Mouse (Mus musculus): ENCODE results near the gene Nt5dc3. TPM values are rescaled to one million over a fixed set of nuclear protein-coding genes. Genes with fewer than 3 reads are reported as not detected.

Gene Nt5dc3
- polyA plus RNA-seq, 1 experiment from 2014 or later, result 8.6 TPM

GRCm38 (mm10) chr10:86763672-86764071 lies 15.1 kb upstream of the Nt5dc3 start, which contains the start of gene Gm49358:
TSS of gene Gm49358 (plus strand) at chr10:86763972.
- 96% methylated on average over 5 of the region's 5 CpGs for WGBS
- Histone ChIP-seq H3K27ac (no peak within 1 kb of the TSS), H3K36me3 (no peaks in the 10 kb centered on the region), H3K9me3 (no peaks in the 10 kb centered on the region), H3K27me3 (no peaks in the 10 kb centered on the region), H3K4me1 (replicated peaks) (no peaks in the 10 kb centered on the region), H3K4me2 (no peak within 1 kb of the TSS), H3K9ac (no peak within 1 kb of the TSS), H3K4me3 (no peak within 1 kb of the TSS)
- ATAC-seq (ENCODE audit: low FRiP score), result no peak

- Histone ChIP-seq H3K4me3 (no peak overlapping the region), H3K9me3 (no peaks in the 10 kb centered on the region), H3K4me1 (replicated peaks) (peaks cover 15% of the 10 kb centered on the region), H3K27ac (no peak overlapping the region), H3K36me3 (no peaks in the 10 kb centered on the region), H3K4me2 (no peak overlapping the region), H3K27me3 (no peaks in the 10 kb centered on the region), H3K9ac (no peak overlapping the region)
- no peak for ATAC-seq (ENCODE audit: low FRiP score)
- 84% methylated on average over 4 of the region's 4 CpGs for WGBS
Measured at GRCm38 (mm10) chr10:86765344-86765966, 13.3 kb upstream of the Nt5dc3 start.

- Histone ChIP-seq H3K4me3 (no peak overlapping the region), H3K36me3 (no peaks in the 10 kb centered on the region), H3K4me2 (no peak overlapping the region), H3K9ac (no peak overlapping the region), H3K4me1 (replicated peaks) (peaks cover 21% of the 10 kb centered on the region), H3K27me3 (no peaks in the 10 kb centered on the region), H3K9me3 (no peaks in the 10 kb centered on the region), H3K27ac (peak overlapping the region; percentile 9)
- ATAC-seq (ENCODE audit: low FRiP score), result no peak
- WGBS, result 50% methylated on average over 5 of the region's 5 CpGs
Measured at GRCm38 (mm10) chr10:86769216-86769615, 9.6 kb upstream of the Nt5dc3 start.

GRCm38 (mm10) chr10:86769797-86770196 lies 9.0 kb upstream of the Nt5dc3 start:
- WGBS, result 22% methylated on average over 4 of the region's 4 CpGs
- Histone ChIP-seq H3K4me1 (replicated peaks) (peaks cover 21% of the 10 kb centered on the region), H3K9ac (no peak overlapping the region), H3K9me3 (no peaks in the 10 kb centered on the region), H3K4me3 (no peak overlapping the region), H3K27ac (peak overlapping the region; percentile 9; the same call in 1 of the 2 replicates), H3K4me2 (no peak overlapping the region), H3K36me3 (no peaks in the 10 kb centered on the region), H3K27me3 (no peaks in the 10 kb centered on the region)
- ATAC-seq (ENCODE audit: low FRiP score), result peak; percentile 49; the same call in 1 of the 2 replicates

- peaks cover 21% of the 10 kb centered on the region for H3K4me1 ChIP-seq (replicated peaks)
- WGBS, result 88% methylated on average over 5 of the region's 5 CpGs
- H3K9me3 ChIP-seq, result no peaks in the 10 kb centered on the region
- no peaks in the 10 kb centered on the region for H3K27me3 ChIP-seq
- H3K36me3 ChIP-seq, result no peaks in the 10 kb centered on the region
- H3K27ac ChIP-seq, result no peak overlapping the region
- no peak overlapping the region for H3K9ac ChIP-seq
- ATAC-seq (ENCODE audit: low FRiP score), result no peak
- no peak overlapping the region for H3K4me2 ChIP-seq
- H3K4me3 ChIP-seq, result no peak overlapping the region
Measured at GRCm38 (mm10) chr10:86771701-86772100, 7.1 kb upstream of the Nt5dc3 start.

- ATAC-seq (ENCODE audit: low FRiP score), result no peak
- Histone ChIP-seq H3K4me3 (no peak overlapping the region), H3K9ac (no peak overlapping the region), H3K9me3 (no peaks in the 10 kb centered on the region), H3K36me3 (no peaks in the 10 kb centered on the region), H3K4me2 (no peak overlapping the region), H3K4me1 (replicated peaks) (peaks cover 21% of the 10 kb centered on the region), H3K27ac (no peak overlapping the region), H3K27me3 (no peaks in the 10 kb centered on the region)
- WGBS, result 71% methylated on average over 6 of the region's 6 CpGs
Measured at GRCm38 (mm10) chr10:86772231-86772631, 6.6 kb upstream of the Nt5dc3 start.

GRCm38 (mm10) chr10:86773360-86773759 lies 5.4 kb upstream of the Nt5dc3 start:
- Histone ChIP-seq H3K27me3 (no peaks in the 10 kb centered on the region), H3K9ac (no peak overlapping the region), H3K4me3 (no peak overlapping the region), H3K4me1 (replicated peaks) (peaks cover 27% of the 10 kb centered on the region), H3K36me3 (no peaks in the 10 kb centered on the region), H3K27ac (no peak overlapping the region), H3K9me3 (no peaks in the 10 kb centered on the region), H3K4me2 (no peak overlapping the region)
- 75% methylated on average over 4 of the region's 4 CpGs for WGBS
- no peak for ATAC-seq (ENCODE audit: low FRiP score)

- Histone ChIP-seq H3K9me3 (no peaks in the 10 kb centered on the region), H3K27ac (no peak overlapping the region), H3K4me1 (replicated peaks) (peaks cover 30% of the 10 kb centered on the region), H3K4me2 (no peak overlapping the region), H3K27me3 (peaks cover 7% of the 10 kb centered on the region), H3K4me3 (no peak overlapping the region), H3K9ac (no peak overlapping the region), H3K36me3 (no peaks in the 10 kb centered on the region)
- 81% methylated on average over 9 of the region's 9 CpGs for WGBS
- no peak for ATAC-seq (ENCODE audit: low FRiP score)
Measured at GRCm38 (mm10) chr10:86776281-86776680, 2.5 kb upstream of the Nt5dc3 start.

GRCm38 (mm10) chr10:86777614-86778319 lies 1.0 kb upstream of the Nt5dc3 start:
- peaks cover 33% of the 10 kb centered on the region for H3K4me1 ChIP-seq (replicated peaks)
- no peaks in the 10 kb centered on the region for H3K9me3 ChIP-seq
- H3K9ac ChIP-seq, result peak overlapping the region; percentile 82
- H3K4me2 ChIP-seq, result peak overlapping the region; percentile 92
- peak overlapping the region; percentile 71 for H3K4me3 ChIP-seq
- H3K27me3 ChIP-seq, result peaks cover 7% of the 10 kb centered on the region
- peak overlapping the region; percentile 73; the same call in 1 of the 2 replicates for H3K27ac ChIP-seq
- 41% methylated on average over 19 of the region's 19 CpGs for WGBS
- H3K36me3 ChIP-seq, result no peaks in the 10 kb centered on the region
- no peak for ATAC-seq (ENCODE audit: low FRiP score)

GRCm38 (mm10) chr10:86779117-86779755 lies 431 bp downstream of the Nt5dc3 start:
- WGBS, result under 1% methylated on average over 49 of the region's 58 CpGs
- Histone ChIP-seq H3K9me3 (no peaks in the 10 kb centered on the region), H3K27me3 (peaks cover 7% of the 10 kb centered on the region), H3K4me3 (peak overlapping the region; percentile 71), H3K27ac (peak overlapping the region; percentile 73), H3K4me1 (replicated peaks) (peaks cover 36% of the 10 kb centered on the region), H3K4me2 (peak overlapping the region; percentile 92), H3K36me3 (no peaks in the 10 kb centered on the region), H3K9ac (peak overlapping the region; percentile 82)
- ATAC-seq (ENCODE audit: low FRiP score), result peak; percentile 65

- no peak for ATAC-seq (ENCODE audit: low FRiP score)
- Histone ChIP-seq H3K36me3 (no peaks in the 10 kb centered on the region), H3K9ac (peak overlapping the region; percentile 82), H3K4me2 (peak overlapping the region; percentile 92), H3K9me3 (no peaks in the 10 kb centered on the region), H3K4me1 (replicated peaks) (peaks cover 36% of the 10 kb centered on the region), H3K4me3 (peak overlapping the region; percentile 71), H3K27me3 (peaks cover 7% of the 10 kb centered on the region), H3K27ac (peak overlapping the region; percentile 73)
- WGBS, result 17% methylated on average over 12 of the region's 12 CpGs
Measured at GRCm38 (mm10) chr10:86779816-86780500, 1.2 kb downstream of the Nt5dc3 start.

- Histone ChIP-seq H3K27me3 (peaks cover 7% of the 10 kb centered on the region), H3K4me3 (no peak overlapping the region)
- 46% methylated on average over 5 of the region's 5 CpGs for WGBS
Measured at GRCm38 (mm10) chr10:86781641-86782040, 2.8 kb downstream of the Nt5dc3 start.

More at GRCm38 (mm10) chr10:86781641-86782040, 2.8 kb downstream of the Nt5dc3 start:
- Histone ChIP-seq H3K4me2 (0 out of 2 replicates have a peak overlapping the region, but pooled peaks have one; percentile 17), H3K4me1 (replicated peaks) (peaks cover 36% of the 10 kb centered on the region), H3K9ac (peak overlapping the region; percentile 6; the same call in 1 of the 2 replicates), H3K36me3 (no peaks in the 10 kb centered on the region), H3K27ac (no peak overlapping the region), H3K9me3 (no peaks in the 10 kb centered on the region)
- ATAC-seq (ENCODE audit: low FRiP score), result no peak

Measured in hindbrain, embryonic 13.5 days (tissue).